Mouse (Mus musculus) MEL (cell line): Measurements from ENCODE around the gene Abcc4. TPM values are rescaled to one million over a fixed set of nuclear protein-coding genes. Genes with fewer than 3 reads are reported as not detected.

Experiments used
- DNase-seq: peaks from one replicate; pipeline ENCODE4 v3.0.0; 2011; ENCODE audit warnings: low read depth, low spot score
- H3K27ac ChIP-seq: 2 replicates; pipeline ENCODE4 v1.5.1; 2012; ENCODE audit warnings: low read depth, mild to moderate bottlenecking, control low read depth, low read length, moderate library complexity; ENCODE audit not compliant: control insufficient read depth
- H3K27me3 ChIP-seq, 2 experiments: fragments of 150-350 bp in 1 of 2; sonication (generic) in 1 of 2; 2 replicates each; pipeline ENCODE4 v1.6.1; 2012; ENCODE audit warnings: low read length in 2 of 2, mild to moderate bottlenecking in 2 of 2, improper control_type of control experiment in 1 of 2, moderate library complexity in 1 of 2; ENCODE audit not compliant: insufficient read depth in 2 of 2, control insufficient read depth in 1 of 2
- H3K36me3 ChIP-seq, 2 experiments: 2 replicates each; pipeline ENCODE4 v1.6.1; 2012 to 2014; ENCODE audit warnings: low read length in 2 of 2, improper control_type of control experiment in 1 of 2, inconsistent platforms in 1 of 2, mild to moderate bottlenecking in 1 of 2; ENCODE audit not compliant: insufficient read depth in 2 of 2, control insufficient read depth in 1 of 2
- H3K4me1 ChIP-seq, 2 experiments: fragments of 150-350 bp in 1 of 2; sonication (generic) in 1 of 2; 2 replicates each; pipeline ENCODE4 v1.6.1; 2012; ENCODE audit warnings: low read length in 2 of 2, improper control_type of control experiment in 1 of 2, mild to moderate bottlenecking in 1 of 2; ENCODE audit not compliant: insufficient read depth in 2 of 2, control insufficient read depth in 1 of 2
- H3K4me3 ChIP-seq, 2 experiments: fragments of 150-350 bp in 1 of 2; sonication (generic) in 1 of 2; 2 replicates each; pipeline ENCODE4 v1.5.1; 2012; ENCODE audit warnings: low read depth in 2 of 2, low read length in 2 of 2, mild to moderate bottlenecking in 2 of 2, moderate library complexity in 2 of 2, control low read depth in 1 of 2, improper control_type of control experiment in 1 of 2; ENCODE audit not compliant: control insufficient read depth in 1 of 2, insufficient read depth in 1 of 2
- H3K79me2 ChIP-seq: 2 replicates; pipeline ENCODE4 v1.6.1; 2012; ENCODE audit warnings: mild to moderate bottlenecking, low read length, moderate library complexity; ENCODE audit not compliant: control insufficient read depth, poor library complexity, insufficient read depth
- H3K9ac ChIP-seq: 2 replicates; pipeline ENCODE4 v1.6.1; 2012; ENCODE audit warnings: low read depth, mild to moderate bottlenecking, control low read depth, low read length, moderate library complexity; ENCODE audit not compliant: control insufficient read depth, poor library complexity, severe bottlenecking
- H3K9me3 ChIP-seq: fragments of 150-350 bp; sonication (generic); replicated peaks from 2 replicates; pipeline ENCODE4 v1.6.1; 2012; ENCODE audit warnings: mild to moderate bottlenecking, low read length, improper control_type of control experiment, moderate library complexity; ENCODE audit not compliant: insufficient read depth
- BHLHE40 ChIP-seq: IDR thresholded peaks from 2 replicates; pipeline ENCODE4 v1.6.1; 2012; ENCODE audit warnings: low read depth, mild to moderate bottlenecking, inconsistent platforms, low read length, improper control_type of control experiment, borderline replicate concordance
- CHD2 ChIP-seq: IDR thresholded peaks from 2 replicates; pipeline ENCODE4 v1.6.1; 2011; ENCODE audit warnings: low read length, improper control_type of control experiment
- EP300 ChIP-seq, 2 experiments: IDR thresholded peaks; 2 replicates each; pipeline ENCODE4 v1.6.1; 2011; ENCODE audit warnings: improper control_type of control experiment in 2 of 2, low read length in 2 of 2, low read depth in 1 of 2, mild to moderate bottlenecking in 1 of 2
- ETS1 ChIP-seq: IDR thresholded peaks from 2 replicates; pipeline ENCODE4 v1.6.1; 2012; ENCODE audit warnings: low read depth, mild to moderate bottlenecking, inconsistent platforms, low read length, improper control_type of control experiment, moderate library complexity
- GABPA ChIP-seq: IDR thresholded peaks from 2 replicates; pipeline ENCODE4 v1.6.1; 2012; ENCODE audit warnings: low read depth, mild to moderate bottlenecking, inconsistent platforms, low read length, improper control_type of control experiment, moderate library complexity
- GATA1 ChIP-seq: IDR thresholded peaks from 2 replicates; pipeline ENCODE4 v1.6.1; 2011; ENCODE audit warnings: low read depth, low read length, improper control_type of control experiment
- JUND ChIP-seq: IDR thresholded peaks from 2 replicates; pipeline ENCODE4 v1.6.1; 2011; ENCODE audit warnings: low read depth, mild to moderate bottlenecking, improper control_type of control experiment, low read length
- KAT2A ChIP-seq: conservative IDR thresholded peaks from 2 replicates; pipeline ENCODE4 v1.6.1; 2012; ENCODE audit warnings: low read depth, low read length, improper control_type of control experiment, inconsistent platforms
- MAFK ChIP-seq: IDR thresholded peaks from 2 replicates; pipeline ENCODE4 v1.6.1; 2011; ENCODE audit warnings: low read depth, mild to moderate bottlenecking, low read length, improper control_type of control experiment, borderline replicate concordance
- MAX ChIP-seq: IDR thresholded peaks from 2 replicates; pipeline ENCODE4 v1.6.1; 2011; ENCODE audit warnings: low read length, improper control_type of control experiment
- MAZ ChIP-seq: IDR thresholded peaks from 2 replicates; pipeline ENCODE4 v1.6.1; 2012; ENCODE audit warnings: low read depth, mild to moderate bottlenecking, inconsistent platforms, low read length, improper control_type of control experiment
- MEF2A ChIP-seq: IDR thresholded peaks from 2 replicates; pipeline ENCODE4 v1.6.1; 2014; ENCODE audit warnings: low read depth, mild to moderate bottlenecking, inconsistent platforms, low read length, improper control_type of control experiment; ENCODE audit not compliant: poor library complexity, insufficient replicate concordance, severe bottlenecking; ENCODE audit errors: extremely low read depth
- MYC ChIP-seq: IDR thresholded peaks from 2 replicates; pipeline ENCODE4 v1.6.1; 2011; ENCODE audit warnings: low read depth, mild to moderate bottlenecking, low read length, improper control_type of control experiment, moderate library complexity
- NRF1 ChIP-seq: IDR thresholded peaks from 2 replicates; pipeline ENCODE4 v1.6.1; 2014; ENCODE audit warnings: low read depth, mild to moderate bottlenecking, inconsistent platforms, low read length, improper control_type of control experiment, moderate library complexity; ENCODE audit not compliant: poor library complexity, insufficient read depth, severe bottlenecking
- POLR2A ChIP-seq, 2 experiments: IDR thresholded peaks; 2 replicates each; pipeline ENCODE4 v1.6.1; 2011 to 2012; ENCODE audit warnings: low read length in 2 of 2, mild to moderate bottlenecking in 2 of 2, control low read depth in 1 of 2, improper control_type of control experiment in 1 of 2, low read depth in 1 of 2, moderate library complexity in 1 of 2; ENCODE audit not compliant: control insufficient read depth in 1 of 2, insufficient read depth in 1 of 2, poor library complexity in 1 of 2
- RCOR1 ChIP-seq: IDR thresholded peaks from 2 replicates; pipeline ENCODE4 v1.6.1; 2012; ENCODE audit warnings: low read depth, mild to moderate bottlenecking, inconsistent platforms, low read length, improper control_type of control experiment
- SIN3A ChIP-seq: IDR thresholded peaks from 2 replicates; pipeline ENCODE4 v1.6.1; 2012; ENCODE audit warnings: low read length, improper control_type of control experiment, inconsistent platforms
- TAL1 ChIP-seq: IDR thresholded peaks from 2 replicates; pipeline ENCODE4 v1.6.1; 2012; ENCODE audit warnings: mild to moderate bottlenecking, inconsistent platforms, low read length, moderate library complexity, mixed read lengths
- TBP ChIP-seq: IDR thresholded peaks from 2 replicates; pipeline ENCODE4 v1.8.0; 2011; ENCODE audit warnings: low read depth, low read length, improper control_type of control experiment
- UBTF ChIP-seq: IDR thresholded peaks from 2 replicates; pipeline ENCODE4 v1.6.1; 2012; ENCODE audit warnings: low read depth, mild to moderate bottlenecking, inconsistent platforms, low read length, improper control_type of control experiment, moderate library complexity, borderline replicate concordance; ENCODE audit not compliant: insufficient read depth
- USF1 ChIP-seq: IDR thresholded peaks from 2 replicates; pipeline ENCODE4 v1.6.1; 2014; ENCODE audit warnings: low read depth, mild to moderate bottlenecking, inconsistent platforms, low read length, improper control_type of control experiment, moderate library complexity
- ZC3H11A ChIP-seq: IDR thresholded peaks from 2 replicates; pipeline ENCODE4 v1.6.1; 2012; ENCODE audit warnings: low read depth, mild to moderate bottlenecking, inconsistent platforms, low read length, improper control_type of control experiment
- ZMIZ1 ChIP-seq: IDR thresholded peaks from 2 replicates; pipeline ENCODE4 v1.6.1; 2012; ENCODE audit warnings: low read depth, mild to moderate bottlenecking, inconsistent platforms, low read length, improper control_type of control experiment, moderate library complexity
- polyA plus RNA-seq, 2 experiments: library from polyadenylated mRNA; stranded (reverse) in 1 of 2; unstranded in 1 of 2; fragments of >175 nt in 1 of 2; fragments of >200 nt in 1 of 2; gene quantifications; 2 replicates each; pipeline versions ENCODE4 v1.2.1 to v1.2.4; 2012; ENCODE audit warnings: low replicate concordance in 2 of 2, low read depth in 1 of 2; ENCODE audit not compliant: insufficient read length in 2 of 2, insufficient read depth in 1 of 2, missing spikeins in 1 of 2
- total RNA-seq: library from RNA; depleted of rRNA; stranded (reverse); fragments of 300-350 nt; gene quantifications from 2 replicates; pipeline ENCODE4 v1.2.3, GENCODE M21; 2012

Abcc4 gene
- total and polyA plus RNA-seq, 3 experiments: 7.1 to 8.4 TPM; not detected in 1

GRCm38 (mm10) chr14:118688643-118689042, 17.4 kb downstream of the Abcc4 start:
- Histone ChIP-seq H3K79me2 (no peaks in the 10 kb centered on the region), H3K4me3 (no peak overlapping the region), H3K4me1 (no peaks in the 10 kb centered on the region), H3K9ac (no peak overlapping the region), H3K36me3 (no peaks in the 10 kb centered on the region), H3K27ac (no peak overlapping the region), H3K27me3 (no peaks in the 10 kb centered on the region), H3K9me3 (no peaks in the 10 kb centered on the region)
- no peak for DNase-seq
- no peak for TF ChIP-seq GATA1
- TF ChIP-seq TBP: no peak
- TF ChIP-seq CHD2: no peak
- no peak for TF ChIP-seq NRF1
- TF ChIP-seq BHLHE40: no peak
- no peak for TF ChIP-seq POLR2A (IDR thresholded peaks at IDR 0.05; ENCODE audit: control insufficient read depth in 1 of 2, insufficient read depth in 1 of 2, low read depth in 1 of 2, low read length in 2 of 2, poor library complexity in 1 of 2)
- no peak for TF ChIP-seq GABPA
- TF ChIP-seq EP300 (IDR thresholded peaks at IDR 0.05; ENCODE audit: low read depth in 1 of 2, low read length in 2 of 2): no peak
- TF ChIP-seq ZMIZ1: no peak
- no peak for TF ChIP-seq MEF2A
- no peak for TF ChIP-seq TAL1
- no peak for TF ChIP-seq RCOR1
- TF ChIP-seq MYC: no peak
- TF ChIP-seq MAFK: no peak
- no peak for TF ChIP-seq JUND
- TF ChIP-seq MAX: no peak
- TF ChIP-seq SIN3A: no peak
- TF ChIP-seq ZC3H11A: no peak
- no peak for TF ChIP-seq KAT2A
- TF ChIP-seq ETS1: no peak

DNA sequence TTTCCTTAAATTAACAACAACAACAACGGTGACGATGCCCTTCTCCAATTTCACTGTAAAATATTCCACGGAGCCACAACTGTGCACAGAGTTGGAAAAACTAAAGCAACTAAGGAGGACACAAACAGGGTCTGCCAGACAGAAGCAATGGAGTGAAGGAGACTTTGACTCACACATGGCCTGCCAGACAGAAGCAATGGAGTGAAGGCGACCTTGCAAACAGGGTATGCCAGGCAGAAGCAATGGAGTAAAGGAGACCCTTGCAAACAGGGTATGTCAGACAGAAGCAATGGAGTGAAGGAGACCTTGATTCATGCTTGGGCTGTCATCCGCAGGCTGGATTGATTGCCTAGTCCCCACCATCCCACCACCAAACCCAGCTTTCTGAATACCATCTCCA, 19.2 kb downstream of the Abcc4 start:
- Histone ChIP-seq H3K4me1 (no peaks in the 10 kb centered on the region), H3K9ac (no peak overlapping the region), H3K4me3 (no peak overlapping the region), H3K9me3 (no peaks in the 10 kb centered on the region), H3K79me2 (no peaks in the 10 kb centered on the region), H3K27ac (no peak overlapping the region), H3K27me3 (no peaks in the 10 kb centered on the region), H3K36me3 (no peaks in the 10 kb centered on the region)
- no peak for DNase-seq
- TF ChIP-seq MAFK: no peak
- no peak for TF ChIP-seq MAZ
- TF ChIP-seq ETS1: no peak
- TF ChIP-seq USF1: no peak
- no peak for TF ChIP-seq MYC
- TF ChIP-seq BHLHE40: no peak
- TF ChIP-seq ZC3H11A: no peak
- no peak for TF ChIP-seq UBTF
- TF ChIP-seq CHD2: no peak
- no peak for TF ChIP-seq MAX
- TF ChIP-seq, all 39 proteins: peak for 0
